ENCODE assay signal across 10 mouse cellular contexts in the genomic region with DNA sequence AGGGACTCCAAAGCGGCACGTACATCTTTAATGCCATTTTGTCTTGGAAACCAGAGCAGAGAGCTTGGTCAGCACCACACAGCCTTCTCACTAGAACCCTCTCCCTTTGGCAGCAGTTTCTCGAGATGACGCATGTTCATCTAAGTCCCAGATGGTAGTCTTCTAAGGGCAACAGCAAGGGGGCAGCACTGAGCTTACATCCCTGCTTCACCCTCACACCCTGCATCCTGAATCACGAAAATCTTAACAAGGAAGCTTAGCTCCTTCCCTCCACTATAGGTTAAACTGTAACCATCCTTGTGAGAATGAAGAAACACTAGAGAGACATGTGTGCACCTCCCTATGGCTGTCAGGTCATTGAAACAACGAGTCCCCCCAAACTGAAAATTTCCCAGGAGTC.
DNase-seq lines count a peak whose midpoint lies in the region; ATAC-seq and TF ChIP-seq lines count a peak whose summit lies in the region.
"Had no signal": no experiment of that assay in that cellular context is flagged by ENCODE, and none has a peak within 500 bp of the region (broad histone marks: within the 10 kb centered on the region; RNA-seq: fewer than 3 reads in every experiment).

No protein-coding gene starts in this region.

- no peaks in the 10 kb centered on the region for H3K9me3 ChIP-seq in hindbrain, postnatal 0 days (ENCODE audit: low read length)
- H3K9me3 ChIP-seq in hindbrain, embryonic 14.5 days (ENCODE audit: control insufficient read depth, low read length): no peaks in the 10 kb centered on the region
- no peaks in the 10 kb centered on the region for H3K9me3 ChIP-seq in forebrain, postnatal 0 days (ENCODE audit: low read length)
- H3K9me3 ChIP-seq: liver, embryonic 15.5 days; stomach, embryonic 15.5 days had no signal

- H3K27ac ChIP-seq in hindbrain, postnatal 0 days: no peak overlapping the region
- no peak overlapping the region for H3K27ac ChIP-seq in hindbrain, embryonic 14.5 days
- no peak overlapping the region for H3K27ac ChIP-seq in forebrain, postnatal 0 days (ENCODE audit: low read depth, low read length)
- H3K27ac ChIP-seq: liver, embryonic 15.5 days; stomach, embryonic 15.5 days had no signal

- H3K27me3 ChIP-seq in hindbrain, postnatal 0 days (ENCODE audit: insufficient read depth, low read length): no peaks in the 10 kb centered on the region
- no peaks in the 10 kb centered on the region for H3K27me3 ChIP-seq in hindbrain, embryonic 14.5 days (ENCODE audit: control insufficient read depth, insufficient read depth, low read length)
- no peaks in the 10 kb centered on the region for H3K27me3 ChIP-seq in forebrain, postnatal 0 days (ENCODE audit: insufficient read depth, low read length)
- H3K27me3 ChIP-seq: liver, embryonic 15.5 days; stomach, embryonic 15.5 days had no signal

- no peak overlapping the region for H3K4me3 ChIP-seq in hindbrain, postnatal 0 days (ENCODE audit: low read length)
- H3K4me3 ChIP-seq in hindbrain, embryonic 14.5 days (replicated peaks; ENCODE audit: low read length): no peak overlapping the region
- no peak overlapping the region for H3K4me3 ChIP-seq in forebrain, postnatal 0 days (ENCODE audit: low read depth, low read length)
- H3K4me3 ChIP-seq: liver, embryonic 15.5 days; stomach, embryonic 15.5 days had no signal

- H3K9ac ChIP-seq in hindbrain, postnatal 0 days (replicated peaks; ENCODE audit: low read length): no peak overlapping the region
- no peak overlapping the region for H3K9ac ChIP-seq in hindbrain, embryonic 14.5 days
- H3K9ac ChIP-seq in forebrain, postnatal 0 days: no peak overlapping the region
- H3K9ac ChIP-seq: liver, embryonic 15.5 days; stomach, embryonic 15.5 days had no signal

- no peaks in the 10 kb centered on the region for H3K36me3 ChIP-seq in hindbrain, postnatal 0 days (ENCODE audit: insufficient read depth, low read length)
- no peaks in the 10 kb centered on the region for H3K36me3 ChIP-seq in hindbrain, embryonic 14.5 days (replicated peaks; ENCODE audit: control insufficient read depth, insufficient read depth)
- no peaks in the 10 kb centered on the region for H3K36me3 ChIP-seq in forebrain, postnatal 0 days (ENCODE audit: insufficient read depth)
- H3K36me3 ChIP-seq: liver, embryonic 15.5 days; stomach, embryonic 15.5 days had no signal

- 29% methylated on average over 6 of the region's 6 CpGs for WGBS in hindbrain, postnatal 0 days
- WGBS in hindbrain, embryonic 14.5 days: 33% methylated on average over 6 of the region's 6 CpGs
- WGBS in forebrain, postnatal 0 days: 30% methylated on average over 6 of the region's 6 CpGs

- ATAC-seq in hindbrain, postnatal 0 days: peak; percentile 40; the same call in 1 of the 2 replicates
- no peak for ATAC-seq in hindbrain, embryonic 14.5 days (ENCODE audit: low FRiP score)
- ATAC-seq in forebrain, postnatal 0 days: no peak

- no peak overlapping the region for H3K4me2 ChIP-seq in hindbrain, postnatal 0 days (ENCODE audit: low read depth, low read length)
- H3K4me2 ChIP-seq in hindbrain, embryonic 14.5 days (replicated peaks): no peak overlapping the region
- H3K4me2 ChIP-seq in forebrain, postnatal 0 days (ENCODE audit: low read depth): no peak overlapping the region
- H3K4me2 ChIP-seq: liver, embryonic 15.5 days; stomach, embryonic 15.5 days had no signal

- TF ChIP-seq CTCF in hindbrain, postnatal 0 days (IDR thresholded peaks at IDR 0.05; ENCODE audit: low read depth): peak; percentile 75
- TF ChIP-seq CTCF in forebrain, postnatal 0 days (IDR thresholded peaks at IDR 0.05; ENCODE audit: low read depth): peak; percentile 65

- DNase-seq in hindbrain, postnatal 0 days (ENCODE audit: low spot score): peak; percentile 67
- DNase-seq in hindbrain, embryonic 14.5 days (ENCODE audit: low spot score): no peak
- peak; percentile 88 for DNase-seq in ES-CJ7 (ENCODE audit: low read depth, low spot score)
- DNase-seq in cerebellum, adult 11 months: peak; percentile 31
- DNase-seq in forebrain, postnatal 0 days: peak; percentile 46
- peak; percentile 29 for DNase-seq in layer of hippocampus, adult 9-10 months (ENCODE audit: low spot score)
- DNase-seq in naive thymus-derived CD4-positive, alpha-beta T cell, adult 2 months (ENCODE audit: low read depth): peak; percentile 35
- no peak for DNase-seq in T-cell, adult 2 months (ENCODE audit: low spot score)

- peaks cover 5% of the 10 kb centered on the region; the same call in 1 of the 2 replicates for H3K4me1 ChIP-seq in hindbrain, postnatal 0 days (ENCODE audit: insufficient read depth, low read length)
- peaks cover 5% of the 10 kb centered on the region; the same call in 1 of the 2 replicates for H3K4me1 ChIP-seq in hindbrain, embryonic 14.5 days (replicated peaks; ENCODE audit: control insufficient read depth, insufficient read depth, low read length)
- no peaks in the 10 kb centered on the region for H3K4me1 ChIP-seq in forebrain, postnatal 0 days (ENCODE audit: insufficient read depth)
- H3K4me1 ChIP-seq: liver, embryonic 15.5 days; stomach, embryonic 15.5 days had no signal

Comparison
In these comparisons a context has a peak if more than half of its experiments do, and no peak if none do; other contexts are left out.
1. DNase-seq: peak in hindbrain, postnatal 0 days (single experiment), ES-CJ7 (single experiment), cerebellum, adult 11 months (single experiment), forebrain, postnatal 0 days (single experiment), layer of hippocampus, adult 9-10 months (single experiment) and naive thymus-derived CD4-positive, alpha-beta T cell, adult 2 months (single experiment); none in hindbrain, embryonic 14.5 days (single experiment) and T-cell, adult 2 months (single experiment).